Mouse (Mus musculus): ENCODE results near the gene Krr1. TPM values are rescaled to one million over a fixed set of nuclear protein-coding genes. Genes with fewer than 3 reads are reported as not detected.

Gene Krr1
- polyA plus RNA-seq (2017; shearing (Covaris generic)), result 10 to 100 TPM; 39.1 to 46.2 (median 42.1) TPM

DNA sequence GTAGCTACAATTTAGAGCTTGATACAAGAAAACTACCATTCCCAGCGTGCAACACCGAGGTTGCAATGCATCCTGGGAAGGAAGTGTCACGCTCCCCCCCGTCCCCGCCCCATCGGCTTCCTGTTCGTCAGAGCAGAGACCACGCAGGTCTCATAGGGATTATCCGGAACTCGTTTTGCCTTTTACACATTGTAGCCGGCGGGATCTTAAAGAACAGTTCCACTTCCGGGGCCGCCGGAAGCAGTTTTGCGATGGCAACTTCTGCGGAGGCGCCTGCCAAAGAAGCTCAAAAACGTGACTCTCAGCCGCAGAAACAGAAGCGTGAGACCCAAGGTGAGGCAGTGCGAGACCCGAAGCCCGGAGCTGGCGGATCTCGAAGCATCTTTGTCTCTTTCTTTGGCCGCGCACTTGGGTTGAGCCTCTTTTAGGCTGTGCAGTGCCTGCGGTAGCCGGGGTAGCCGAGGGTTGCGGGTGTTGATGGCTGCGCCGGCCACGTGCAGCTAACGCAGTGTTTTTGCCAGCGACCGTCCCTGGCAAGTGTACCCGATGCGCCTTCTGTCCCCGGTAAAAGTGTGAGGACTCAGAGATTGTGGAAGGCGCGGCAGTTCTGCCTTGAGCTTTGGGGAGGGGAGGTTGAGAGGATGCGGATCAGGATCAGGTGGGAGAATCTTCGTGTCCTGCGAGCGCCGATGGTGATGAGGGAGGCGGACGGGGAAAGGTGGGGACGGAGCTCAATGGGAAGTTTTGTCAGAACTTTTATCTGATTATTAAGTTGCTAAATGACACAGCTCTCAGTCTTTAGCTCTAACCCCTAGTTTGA is at the start of gene Krr1:
Gene Krr1, plus strand, starts transcription at position 123 of the 820 bp plus-strand sequence.
- ATAC-seq, result peak; percentile 99

- no peak for ATAC-seq
Observed at GRCm38 (mm10) chr10:111923503-111924135, 48.8 kb upstream of the Krr1 start.

- ATAC-seq, result peak; percentile 59
Observed at GRCm38 (mm10) chr10:111924141-111924540, 48.3 kb upstream of the Krr1 start.

DNA sequence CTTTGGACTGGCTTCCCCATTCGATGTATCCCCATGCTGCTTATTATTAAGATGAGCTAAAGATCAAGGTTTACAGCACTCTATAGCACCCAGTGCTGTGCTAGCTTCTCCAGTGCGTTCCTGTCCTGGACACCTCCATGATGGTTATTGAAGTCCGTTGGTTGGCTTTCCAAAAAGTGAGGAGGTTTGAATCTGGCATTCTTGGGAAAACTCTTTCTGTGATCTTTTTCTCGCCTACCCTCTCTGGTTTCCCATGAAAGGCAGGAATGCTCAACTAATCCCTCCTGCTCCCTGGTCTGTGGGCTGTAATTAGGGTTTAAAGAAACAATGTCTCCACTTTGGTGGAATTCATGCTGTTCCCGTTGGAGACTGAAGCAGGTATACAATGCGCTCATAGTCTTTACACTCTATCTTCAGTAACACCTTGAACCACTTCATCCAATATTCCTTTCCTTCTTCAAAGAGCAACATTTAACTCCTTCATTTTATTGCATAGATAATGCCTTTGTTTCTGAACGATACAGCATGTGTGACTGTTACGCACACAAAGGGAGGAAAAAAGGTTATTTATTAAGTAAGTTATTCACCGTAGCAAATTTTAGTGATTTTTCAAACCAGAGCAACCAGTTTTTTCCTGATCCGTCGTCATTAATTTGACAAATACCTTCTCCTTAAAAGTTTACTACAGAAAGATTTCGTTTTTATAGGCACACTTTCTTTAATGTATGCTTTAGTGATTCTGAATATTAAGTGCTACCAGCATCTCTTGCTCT is 47.6 kb upstream of the Krr1 start:
- no peak for ATAC-seq

DNA sequence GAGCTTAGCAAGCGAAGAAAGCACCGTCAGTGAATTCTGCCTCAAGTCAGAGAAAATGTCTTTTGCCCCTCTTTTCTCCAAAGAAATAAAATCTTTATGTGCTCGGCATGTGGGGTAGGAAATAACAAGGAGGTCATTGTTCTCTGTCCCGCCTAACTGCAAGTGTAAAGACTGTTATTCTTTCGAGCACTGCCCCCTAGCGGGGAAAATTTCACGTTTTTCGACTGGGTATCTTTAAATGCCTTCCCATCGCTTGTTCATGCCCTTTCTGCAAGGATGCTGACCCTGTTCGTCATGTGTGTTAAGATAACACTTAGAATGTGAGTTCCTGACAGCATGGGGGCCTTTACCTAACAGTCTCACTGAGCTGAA is 47.0 kb upstream of the Krr1 start:
- peak; percentile 79 for ATAC-seq

GRCm38 (mm10) chr10:111932621-111933345 is 39.7 kb upstream of the Krr1 start:
- no peak for ATAC-seq

DNA sequence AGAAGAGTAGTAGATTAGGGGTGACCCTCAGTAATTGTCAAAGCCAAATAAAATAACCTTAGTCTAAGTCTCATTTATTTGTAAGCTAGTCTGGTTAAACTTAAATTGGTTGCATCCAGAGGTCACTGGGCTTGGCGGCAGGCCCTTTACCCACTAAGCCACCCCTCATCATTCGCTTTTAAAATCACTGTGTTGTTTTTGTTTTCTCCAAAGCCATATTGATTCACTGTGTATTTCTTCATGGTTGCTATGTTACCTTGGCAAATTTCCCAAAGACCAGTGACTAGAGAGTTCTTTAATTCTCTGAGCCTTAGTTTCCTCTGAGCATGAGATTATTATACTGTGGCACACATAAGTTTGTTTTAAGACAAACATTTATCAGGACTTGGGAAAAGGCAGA is 37.3 kb upstream of the Krr1 start:
- ATAC-seq, result no peak

- no peak for ATAC-seq
Observed at GRCm38 (mm10) chr10:111936021-111936420, 36.4 kb upstream of the Krr1 start.

GRCm38 (mm10) chr10:111936491-111937145 is 35.8 kb upstream of the Krr1 start:
- ATAC-seq, result no peak

GRCm38 (mm10) chr10:111937146-111937534 is 35.3 kb upstream of the Krr1 start:
- ATAC-seq, result no peak

GRCm38 (mm10) chr10:111943026-111943425 is 29.4 kb upstream of the Krr1 start:
- ATAC-seq, result no peak

DNA sequence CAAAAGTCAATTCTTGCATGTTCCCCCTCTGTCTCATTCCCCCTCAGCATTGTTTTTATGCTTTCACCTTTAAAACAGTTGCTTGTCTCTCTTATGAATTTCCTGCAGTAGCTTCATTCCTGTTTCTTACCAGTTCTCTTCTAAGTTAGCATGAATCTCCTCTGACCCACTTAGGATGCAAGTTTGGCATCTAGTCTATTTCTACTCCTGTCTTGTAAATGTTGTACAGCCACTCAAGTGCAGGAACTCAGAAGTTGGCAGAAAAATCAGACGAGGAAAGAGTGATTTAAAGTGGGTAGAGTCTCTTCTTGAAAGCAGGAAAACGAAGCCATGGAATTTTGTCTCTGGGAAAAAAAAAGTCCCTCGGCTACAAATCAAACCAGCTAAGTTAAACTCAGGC is 26.9 kb upstream of the Krr1 start:
- ATAC-seq, result no peak

DNA sequence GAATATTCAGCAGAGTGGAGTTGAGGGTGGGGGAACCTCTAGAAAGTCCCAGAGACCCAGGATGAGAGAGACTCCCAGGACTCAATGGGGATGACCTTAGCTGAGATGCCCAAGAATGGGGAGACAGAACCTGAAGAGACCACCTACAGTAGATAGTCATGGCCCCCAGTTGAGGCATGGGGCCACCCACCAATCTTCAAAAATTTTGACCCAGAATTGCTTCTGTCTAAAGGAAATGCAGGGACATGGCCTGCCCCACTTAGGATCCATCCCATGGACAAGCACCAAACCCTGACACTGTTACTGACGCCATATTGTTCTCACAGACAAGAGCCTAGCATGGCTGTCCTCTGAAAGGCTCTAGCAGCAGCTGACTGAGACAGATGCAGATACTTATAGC is 24.4 kb upstream of the Krr1 start:
- no peak for ATAC-seq

DNA sequence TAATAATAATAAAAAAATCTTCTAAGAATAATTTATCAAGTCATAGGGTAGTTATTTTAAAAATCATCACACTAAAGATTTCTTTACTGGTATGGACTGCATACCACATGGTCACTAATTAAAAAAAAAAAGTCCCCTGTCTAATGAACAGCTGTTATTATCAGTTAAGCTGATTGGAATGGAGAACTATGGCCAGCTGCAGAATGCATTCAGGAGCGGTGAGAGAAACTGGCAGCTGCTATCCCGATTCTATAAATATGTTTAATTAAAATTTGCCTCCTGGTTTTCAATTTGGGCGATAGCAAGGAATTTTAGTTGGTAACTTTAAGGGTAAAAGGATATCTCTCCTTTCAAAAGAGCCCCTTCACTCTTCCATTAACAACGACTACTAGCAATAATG is 23.5 kb upstream of the Krr1 start:
- ATAC-seq, result no peak

DNA sequence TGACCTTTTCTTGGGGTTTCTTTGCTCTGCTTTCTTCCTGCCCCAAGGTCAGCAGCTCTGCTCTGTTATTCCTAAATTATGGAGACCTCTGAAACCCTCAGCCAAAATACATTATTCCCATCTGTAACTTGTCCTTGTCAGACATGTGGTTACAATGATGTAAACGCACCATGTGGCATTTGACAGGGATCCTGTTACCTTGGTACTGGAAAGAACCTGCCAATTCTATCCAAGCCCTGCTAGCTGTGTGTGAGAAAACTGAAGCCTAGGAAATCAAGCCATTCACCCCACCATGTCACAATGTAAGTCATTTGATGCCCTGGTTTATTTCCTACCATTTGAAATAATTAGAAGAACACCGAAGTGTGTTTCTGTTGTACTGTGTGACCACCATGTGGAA is 16.6 kb upstream of the Krr1 start:
- ATAC-seq, result no peak

DNA sequence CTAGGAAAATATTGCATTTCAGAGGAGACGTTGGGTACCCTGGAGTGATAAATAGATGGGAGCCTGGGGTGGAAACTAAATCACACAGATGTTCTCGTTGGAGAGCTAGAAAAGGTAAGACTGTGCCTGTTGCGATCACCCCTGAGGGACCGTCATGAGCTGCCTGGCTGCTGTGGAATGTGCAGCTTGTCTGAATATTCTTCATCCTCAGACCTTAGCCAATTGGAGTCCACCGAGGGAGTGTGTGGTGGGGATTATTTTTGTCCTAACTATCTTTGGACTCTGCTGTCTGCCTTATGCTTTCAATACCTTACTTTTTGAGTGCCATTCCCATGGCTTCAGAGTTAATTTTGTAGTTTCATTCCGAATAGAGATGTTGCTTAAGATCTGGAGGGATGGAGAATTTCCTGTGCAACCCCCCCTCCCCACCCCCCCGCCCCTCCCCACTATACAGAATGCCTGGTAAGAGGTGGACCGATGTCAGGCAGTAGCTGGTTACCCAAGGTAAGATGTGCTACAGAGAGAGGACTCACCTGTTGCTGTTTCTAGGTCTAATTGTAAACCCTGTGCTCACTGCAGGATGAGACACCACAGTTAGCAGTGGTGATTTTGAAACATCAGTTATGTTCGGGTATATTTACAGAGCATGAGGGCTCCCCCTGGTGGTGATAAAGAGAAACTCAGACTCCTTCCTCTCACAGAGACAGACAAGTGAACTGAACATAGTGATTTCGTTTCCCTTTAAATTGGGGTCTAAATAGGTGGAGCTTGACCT is 15.0 kb upstream of the Krr1 start:
- peak; percentile 93 for ATAC-seq

- peak; percentile 15 for ATAC-seq
Observed at GRCm38 (mm10) chr10:111958046-111958421, 14.4 kb upstream of the Krr1 start.

DNA sequence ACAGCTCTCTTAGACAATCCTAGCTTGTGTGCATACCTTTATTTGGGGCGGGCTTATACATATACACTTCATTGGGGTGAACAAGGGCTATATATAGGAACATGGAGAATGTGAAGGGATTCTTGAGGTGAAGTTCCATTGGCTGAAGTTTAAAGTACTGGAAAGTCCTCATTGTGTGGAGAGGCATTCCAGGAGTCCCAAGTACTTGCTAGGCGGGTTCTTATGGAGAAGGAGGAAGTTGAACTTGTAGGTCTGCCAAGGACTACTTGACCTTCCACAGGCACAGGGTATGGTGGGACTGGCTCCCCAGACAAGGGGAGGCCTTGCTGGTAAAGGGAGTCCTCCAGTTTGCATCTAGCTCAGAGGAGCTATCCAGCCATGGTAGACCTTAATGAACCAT is 13.1 kb upstream of the Krr1 start:
- no peak for ATAC-seq

GRCm38 (mm10) chr10:111960459-111960858 is 12.0 kb upstream of the Krr1 start:
- ATAC-seq, result no peak

DNA sequence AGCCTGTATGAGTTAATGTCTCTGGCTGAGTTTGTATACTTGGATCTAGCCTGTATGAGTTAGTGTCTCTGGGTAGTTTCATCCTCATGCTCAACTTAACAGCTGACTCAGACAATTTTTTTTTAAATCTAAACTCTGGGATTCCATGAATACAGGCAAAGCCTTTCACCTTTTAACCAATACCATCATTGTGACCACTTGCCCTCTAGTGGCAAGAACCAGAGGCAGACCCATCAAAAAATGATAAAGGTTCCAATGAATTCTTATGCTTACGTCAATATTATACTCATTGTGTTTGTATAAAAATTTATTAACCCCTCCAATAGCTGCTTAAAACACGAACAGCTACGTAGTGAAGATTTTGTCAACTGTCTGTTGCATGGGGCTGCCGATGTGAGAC is 6.1 kb upstream of the Krr1 start:
- no peak for ATAC-seq

DNA sequence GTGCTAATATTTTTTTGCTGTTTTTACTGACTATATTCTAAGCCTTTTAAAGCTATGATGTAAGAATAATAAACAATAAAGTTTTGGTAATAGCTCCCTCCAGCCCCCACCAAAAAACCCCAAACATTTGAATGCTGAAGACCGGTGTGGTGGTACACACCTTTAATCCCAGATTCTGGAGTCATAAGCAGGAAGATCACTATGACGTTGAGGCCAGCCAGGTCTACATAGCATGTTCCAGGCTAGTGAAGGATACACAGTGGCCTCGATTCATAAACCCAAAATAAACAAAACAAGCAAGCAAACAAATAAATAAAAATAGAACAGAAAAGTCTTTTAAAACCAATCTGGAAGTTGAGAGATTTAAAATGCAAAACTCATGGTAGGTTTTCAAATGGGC is 535 bp upstream of the Krr1 start:
- ATAC-seq, result no peak

DNA sequence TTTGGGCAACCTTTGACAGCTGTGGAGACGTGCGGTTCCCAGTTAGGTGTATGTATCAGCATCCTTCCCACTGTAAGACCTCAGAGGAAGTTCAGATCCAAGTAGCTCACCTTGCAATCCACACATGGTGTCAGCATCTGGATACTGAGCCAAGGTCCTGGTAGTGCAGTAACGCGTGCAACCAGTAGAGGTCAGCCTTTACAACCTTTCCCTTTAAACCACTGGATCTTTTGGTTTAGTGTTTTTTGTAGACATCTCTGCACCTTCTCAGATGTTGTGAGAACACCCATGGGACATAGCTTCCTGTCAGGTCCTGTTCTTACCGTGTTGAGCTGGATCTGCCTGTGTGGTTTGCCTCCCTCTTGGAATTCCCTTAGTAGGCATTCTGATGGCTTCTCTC is 5.1 kb downstream of the Krr1 start:
- ATAC-seq, result peak; percentile 81

All from inflammation-experienced regulatory T-cells, adult 6 months (primary cell).